Mouse (Mus musculus): ENCODE measurements at regions not wholly inside any gene's neighbourhood (a gene's known extent, or its start where the extent isn't known, plus 50 kb on each side); places are given as distances from the start of the nearest gene placed in this dataset.

DNA sequence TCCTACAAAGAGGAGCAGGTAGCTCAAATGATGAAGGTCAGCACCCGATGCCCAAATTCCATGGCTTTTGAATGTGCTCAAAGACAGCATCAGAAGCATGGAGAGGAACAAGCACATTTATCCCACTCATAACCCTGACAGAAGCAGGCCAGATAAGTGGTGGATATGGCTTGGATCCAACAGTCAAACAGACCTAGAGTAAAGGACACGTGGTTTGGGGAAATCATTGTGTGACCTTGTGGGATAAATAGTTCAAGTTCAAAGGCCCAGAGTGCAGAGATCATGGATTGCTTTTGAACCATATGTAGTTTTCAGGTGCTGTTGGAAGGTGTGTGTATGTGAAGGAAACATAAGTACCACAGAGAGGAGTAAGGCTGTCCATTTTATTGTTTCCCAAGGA lies 94.9 kb upstream of the H2al1a start:
- no peak for TF ChIP-seq CTCF (IDR thresholded peaks at IDR 0.05; ENCODE audit: insufficient read depth, low read length)
- TF ChIP-seq POLR2A (IDR thresholded peaks at IDR 0.05; ENCODE audit: borderline replicate concordance, extremely low read depth, low read depth, low read length): no peak
